Mouse (Mus musculus) ZHBTc4 (cell line): ENCODE data around the gene Sh3kbp1.

Source experiments
- DNase-seq: peaks from one replicate; pipeline ENCODE4 v3.0.0-alpha.2; 2011; ENCODE audit warnings: low read depth, low spot score

Sh3kbp1 gene

GRCm38 (mm10) chrX:159835239-159835638, 208.2 kb downstream of the Sh3kbp1 start:
- no peak for DNase-seq

GRCm38 (mm10) chrX:159837379-159837778, 210.3 kb downstream of the Sh3kbp1 start:
- DNase-seq, result no peak

GRCm38 (mm10) chrX:159839786-159840185, 212.7 kb downstream of the Sh3kbp1 start:
- DNase-seq, result no peak

GRCm38 (mm10) chrX:159840225-159840624, 213.2 kb downstream of the Sh3kbp1 start:
- no peak for DNase-seq

- DNase-seq, result no peak
These were observed 223.7 kb downstream of the Sh3kbp1 start for GRCm38 (mm10) chrX:159850722-159851121.

- no peak for DNase-seq
These were observed 229.8 kb downstream of the Sh3kbp1 start for GRCm38 (mm10) chrX:159856866-159857265.

GRCm38 (mm10) chrX:159858126-159858525, 231.1 kb downstream of the Sh3kbp1 start:
- no peak for DNase-seq

- DNase-seq, result no peak
These were observed 233.9 kb downstream of the Sh3kbp1 start for GRCm38 (mm10) chrX:159860841-159861530.

GRCm38 (mm10) chrX:159867660-159868059, 240.6 kb downstream of the Sh3kbp1 start:
- no peak for DNase-seq

GRCm38 (mm10) chrX:159872521-159872920, 245.4 kb downstream of the Sh3kbp1 start:
- DNase-seq, result no peak

GRCm38 (mm10) chrX:159877770-159878169, 250.7 kb downstream of the Sh3kbp1 start:
- no peak for DNase-seq

- no peak for DNase-seq
These were observed 252.4 kb downstream of the Sh3kbp1 start for GRCm38 (mm10) chrX:159879455-159879854.

- DNase-seq, result no peak
These were observed 254.5 kb downstream of the Sh3kbp1 start for GRCm38 (mm10) chrX:159881576-159881975.

- DNase-seq, result no peak
These were observed 269.5 kb downstream of the Sh3kbp1 start for GRCm38 (mm10) chrX:159896536-159896935.

GRCm38 (mm10) chrX:159898110-159898509, 271.0 kb downstream of the Sh3kbp1 start:
- DNase-seq, result no peak

GRCm38 (mm10) chrX:159899121-159899520, 272.0 kb downstream of the Sh3kbp1 start:
- DNase-seq, result no peak

- no peak for DNase-seq
These were observed 276.3 kb downstream of the Sh3kbp1 start for GRCm38 (mm10) chrX:159903421-159903820.

- DNase-seq, result no peak
These were observed 280.6 kb downstream of the Sh3kbp1 start for GRCm38 (mm10) chrX:159907703-159908102.

- no peak for DNase-seq
These were observed 282.6 kb downstream of the Sh3kbp1 start for GRCm38 (mm10) chrX:159909446-159910277.

- no peak for DNase-seq
These were observed 283.5 kb downstream of the Sh3kbp1 start for GRCm38 (mm10) chrX:159910600-159910999.

GRCm38 (mm10) chrX:159911613-159912012, 284.5 kb downstream of the Sh3kbp1 start:
- no peak for DNase-seq

GRCm38 (mm10) chrX:159912061-159912460, 285.0 kb downstream of the Sh3kbp1 start:
- no peak for DNase-seq

- DNase-seq, result no peak
These were observed 286.4 kb downstream of the Sh3kbp1 start for GRCm38 (mm10) chrX:159913489-159913888.
